Mouse (Mus musculus) lung, postnatal 25 days (tissue): Measurements from ENCODE around the gene Snx29.

Experiments
- DNase-seq: peaks from one replicate; pipeline ENCODE4 v3.0.0; 2022; ENCODE audit warnings: low spot score

Snx29 gene

DNA sequence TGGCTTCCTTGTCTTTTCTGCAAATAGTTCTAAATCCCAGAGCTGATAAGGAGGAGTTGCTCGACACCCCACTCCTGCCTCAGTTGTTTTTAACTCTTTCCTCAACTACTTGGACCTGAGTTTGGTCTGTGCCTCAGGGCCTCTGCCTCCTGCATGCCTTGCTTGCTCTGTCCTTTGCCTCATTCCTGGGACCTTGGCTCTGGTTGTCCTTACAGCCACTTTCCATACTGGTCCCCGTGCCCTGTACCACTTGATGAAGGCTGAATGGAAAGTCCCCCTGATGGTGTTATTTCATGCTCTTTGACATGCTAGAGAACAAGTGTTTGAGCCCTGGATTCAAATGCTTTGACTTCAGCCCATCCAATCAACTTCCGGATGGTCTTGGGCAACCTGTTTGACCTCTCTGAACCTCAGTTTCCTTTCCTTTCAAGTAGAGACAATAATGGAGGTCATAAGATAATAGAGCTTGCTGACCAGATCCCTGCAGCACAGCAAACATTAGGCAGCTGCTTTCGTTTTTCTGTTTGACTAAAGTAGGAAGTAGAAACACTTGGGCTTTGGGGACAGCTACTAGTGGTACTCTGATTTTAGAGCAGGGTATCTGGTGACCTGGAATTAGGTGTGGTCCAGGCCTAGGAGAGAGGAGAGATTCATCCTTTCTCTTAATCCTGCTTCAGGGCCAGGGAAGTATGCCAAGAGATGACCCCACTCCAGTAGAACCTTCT, 365.7 kb downstream of the Snx29 start:
- DNase-seq = no peak

DNA sequence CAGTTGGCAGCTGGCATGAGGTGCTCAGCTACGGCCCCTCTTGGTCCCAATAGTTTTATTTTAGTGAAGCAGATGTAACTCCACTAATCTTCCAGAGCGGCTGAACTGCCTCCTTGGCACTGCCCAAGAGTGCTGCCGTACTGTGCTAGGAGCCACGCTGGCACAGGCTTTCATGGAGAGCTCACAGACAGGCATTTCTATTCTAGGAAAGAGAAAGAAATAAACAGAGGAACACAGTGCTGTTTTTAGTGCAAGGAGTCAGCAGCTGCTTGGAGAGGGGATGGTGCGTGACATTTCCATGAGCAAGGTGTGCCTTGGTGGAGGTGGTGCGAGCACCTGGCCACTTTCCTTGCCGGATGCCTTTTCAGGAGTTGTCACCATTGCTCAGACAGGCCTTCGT, 367.4 kb downstream of the Snx29 start:
- DNase-seq = no peak

DNA sequence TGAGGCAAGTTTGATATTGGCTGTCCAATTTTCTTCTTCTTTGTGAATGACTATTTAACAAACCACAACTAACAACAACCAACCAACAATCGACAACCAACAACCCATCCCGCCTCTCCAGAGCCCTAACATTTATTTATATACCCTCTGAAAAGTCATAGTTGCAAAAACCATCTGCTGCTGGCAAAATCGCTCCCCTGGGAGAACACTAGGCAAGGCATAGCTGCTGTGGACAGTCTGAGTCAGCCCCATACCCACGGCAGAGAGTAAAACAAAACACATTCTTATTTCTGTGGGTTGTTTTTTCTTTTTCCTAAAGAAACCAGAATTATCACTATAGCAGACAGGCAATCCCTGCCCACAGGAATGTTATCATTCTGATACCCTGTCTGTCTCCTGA, 368.0 kb downstream of the Snx29 start:
- DNase-seq = no peak

GRCm38 (mm10) chr16:11691487-11692200, 368.9 kb downstream of the Snx29 start:
- DNase-seq = no peak

DNA sequence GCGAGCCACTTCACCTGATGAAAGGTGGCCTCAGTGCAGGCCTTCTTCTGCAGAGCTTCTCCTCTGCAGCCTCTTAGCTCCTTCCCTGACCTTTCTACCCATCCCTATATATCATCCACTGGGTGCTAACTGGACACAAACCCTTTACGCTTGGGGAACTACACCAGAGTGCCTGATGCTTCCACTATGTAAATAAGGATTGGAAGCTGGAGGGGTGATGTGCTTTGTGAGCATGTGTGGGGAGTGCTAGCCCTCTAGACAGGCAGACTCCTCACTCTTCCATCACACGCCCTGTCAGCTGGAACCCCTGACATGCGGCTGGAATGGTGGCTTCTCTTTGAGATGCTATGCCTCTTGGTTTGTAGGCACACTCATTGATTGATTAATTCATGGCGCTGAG, 370.0 kb downstream of the Snx29 start:
- no peak for DNase-seq

GRCm38 (mm10) chr16:11694386-11694785, 371.7 kb downstream of the Snx29 start:
- DNase-seq = no peak

- DNase-seq = no peak
These were observed 374.1 kb downstream of the Snx29 start for GRCm38 (mm10) chr16:11696767-11697166.

GRCm38 (mm10) chr16:11697710-11698357, 375.1 kb downstream of the Snx29 start:
- no peak for DNase-seq

DNA sequence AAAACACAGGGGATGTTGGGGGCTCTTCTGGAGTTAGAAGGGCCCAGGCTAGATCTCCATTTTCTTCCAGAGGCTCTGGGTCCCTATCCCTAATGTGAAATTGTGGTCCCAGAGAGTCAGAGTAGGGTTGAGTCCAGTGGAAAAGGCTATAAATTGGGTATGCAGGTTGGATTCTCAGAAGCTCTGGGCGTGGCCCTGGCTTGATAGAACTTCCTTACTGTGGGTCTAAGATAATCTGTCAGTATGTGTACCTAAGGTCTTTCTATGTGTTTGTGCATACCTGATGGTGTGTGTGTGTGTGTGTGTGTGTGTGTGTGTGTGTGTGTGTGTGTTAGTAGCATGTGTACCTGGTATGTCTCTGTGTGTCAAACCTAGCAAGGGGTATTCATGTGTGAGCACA, 378.9 kb downstream of the Snx29 start:
- DNase-seq = no peak

GRCm38 (mm10) chr16:11704096-11704495, 381.4 kb downstream of the Snx29 start:
- no peak for DNase-seq

DNA sequence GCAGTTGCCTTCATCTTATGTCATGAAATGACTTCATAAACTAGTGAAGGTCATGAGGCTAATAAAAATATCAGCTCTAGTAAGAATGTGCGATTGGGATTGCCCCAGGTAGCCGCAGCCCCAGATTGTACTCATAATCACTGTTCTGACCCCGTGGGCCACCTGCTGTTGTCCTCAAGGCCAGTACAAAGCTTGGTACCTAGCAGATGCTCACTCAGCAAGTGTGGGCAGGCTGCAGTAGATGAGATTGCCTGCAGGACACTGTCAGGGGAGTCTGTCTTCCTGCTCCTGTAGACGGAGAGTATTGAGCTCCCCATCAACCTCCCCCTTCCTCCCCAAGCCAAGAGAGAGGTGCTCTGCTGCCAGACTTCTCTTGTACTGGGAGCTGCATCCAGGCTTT, 382.7 kb downstream of the Snx29 start:
- DNase-seq = no peak

- no peak for DNase-seq
These were observed 385.4 kb downstream of the Snx29 start for GRCm38 (mm10) chr16:11708097-11708496.

GRCm38 (mm10) chr16:11709382-11709781, 386.7 kb downstream of the Snx29 start:
- peak; percentile 1 for DNase-seq

DNA sequence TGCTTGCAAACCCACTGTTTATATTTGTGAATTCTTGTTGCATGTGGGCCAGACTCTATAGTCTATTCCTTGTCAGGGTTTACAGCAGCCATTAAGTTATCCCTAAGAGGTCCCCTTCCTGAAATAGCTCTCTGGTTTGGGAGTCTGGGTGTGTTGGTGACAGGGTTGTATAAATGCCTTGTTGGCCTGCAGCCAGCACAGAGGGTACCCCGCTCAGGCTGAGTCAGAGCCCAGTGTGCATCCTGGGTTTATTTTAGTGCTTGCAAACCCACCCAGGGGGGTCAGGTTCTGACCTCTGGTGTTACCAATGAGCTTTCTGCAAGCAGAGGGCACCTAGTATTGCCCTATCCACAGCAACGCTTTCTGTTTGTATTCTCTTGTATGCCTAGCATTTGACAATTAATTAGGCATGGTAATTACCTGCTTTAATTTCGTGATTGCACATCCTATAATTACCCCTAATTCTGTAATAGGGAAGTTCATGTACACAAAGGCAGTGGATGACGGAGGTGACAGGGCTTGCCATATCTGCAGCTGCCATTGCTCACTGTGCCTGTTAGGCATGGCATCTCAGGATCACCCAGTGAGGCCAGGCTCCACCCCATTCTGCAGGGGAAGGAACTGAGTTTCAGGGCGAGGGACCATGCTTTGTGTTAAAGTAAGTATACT, 387.4 kb downstream of the Snx29 start:
- no peak for DNase-seq

GRCm38 (mm10) chr16:11713265-11713865, 390.7 kb downstream of the Snx29 start:
- DNase-seq = no peak

DNA sequence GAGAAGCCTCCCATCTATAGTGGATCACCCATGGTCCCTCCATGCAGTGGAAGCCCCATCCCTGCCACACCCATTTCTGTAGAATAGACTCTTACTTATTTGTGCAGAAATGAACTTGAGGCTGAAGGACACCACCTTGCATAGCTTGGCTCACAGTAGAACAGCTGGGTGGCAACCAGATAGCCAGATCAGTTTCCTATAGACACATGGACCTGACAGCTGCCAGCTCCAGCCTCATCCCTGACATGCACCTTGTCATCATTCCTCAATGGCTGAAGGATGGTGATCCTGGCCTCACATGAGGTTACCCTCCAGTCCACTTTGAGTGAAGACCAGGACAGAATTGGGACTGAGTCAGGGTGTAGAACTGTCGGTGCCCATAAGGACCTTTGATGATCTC, 394.2 kb downstream of the Snx29 start:
- no peak for DNase-seq

DNA sequence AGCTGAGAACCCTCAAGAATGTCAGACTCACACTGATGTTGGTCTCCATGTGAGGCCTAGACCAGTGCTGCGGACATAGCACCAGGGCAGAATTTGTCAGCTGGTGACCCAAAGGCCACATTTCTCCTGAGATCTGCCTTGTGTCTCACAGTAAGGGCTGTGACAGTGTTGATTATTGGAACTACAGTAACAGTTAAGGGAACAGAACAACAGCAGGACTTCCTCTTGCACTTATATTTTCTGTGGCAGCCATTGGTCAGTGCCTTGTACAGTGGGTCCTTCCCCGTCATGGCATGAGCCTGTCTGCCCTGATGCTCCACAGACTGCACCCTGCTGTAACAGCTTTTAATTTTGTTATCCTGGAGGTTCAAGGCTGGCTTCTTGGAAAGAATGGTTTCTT, 403.2 kb downstream of the Snx29 start:
- no peak for DNase-seq

GRCm38 (mm10) chr16:11727331-11727730, 404.6 kb downstream of the Snx29 start:
- DNase-seq = no peak

DNA sequence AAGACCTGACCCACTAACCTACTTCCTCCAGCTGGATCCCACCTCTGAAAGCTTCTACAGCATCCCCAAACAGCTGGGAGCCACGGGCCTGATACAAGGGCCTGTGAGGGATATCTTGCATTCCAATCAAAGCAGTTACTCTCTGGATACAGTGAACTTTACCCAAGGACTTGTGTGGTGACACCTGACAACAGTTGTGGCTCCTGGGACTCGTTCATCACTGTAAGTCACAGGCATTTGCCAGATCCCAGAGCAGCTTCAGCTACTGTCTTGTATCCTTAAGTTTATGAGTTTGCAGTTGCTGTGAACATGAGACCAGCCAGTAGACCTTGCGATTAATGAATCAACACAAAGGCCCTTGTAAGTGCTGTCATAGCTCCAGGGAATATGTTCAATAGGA, 405.4 kb downstream of the Snx29 start:
- no peak for DNase-seq

GRCm38 (mm10) chr16:11728627-11729026, 405.9 kb downstream of the Snx29 start:
- no peak for DNase-seq

- no peak for DNase-seq
These were observed 406.4 kb downstream of the Snx29 start for GRCm38 (mm10) chr16:11729111-11729510.

- no peak for DNase-seq
These were observed 407.1 kb downstream of the Snx29 start for GRCm38 (mm10) chr16:11729815-11730214.
